Mouse (Mus musculus): ENCODE measurements around the gene Smim6. TPM values are rescaled to one million over a fixed set of nuclear protein-coding genes. Genes with fewer than 3 reads are reported as not detected.

Smim6 gene
- polyA plus RNA-seq, 1 experiment from 2014 or later, result 1.00 TPM

GRCm38 (mm10) chr11:115929031-115929430 lies 17.2 kb downstream of the Smim6 start:
- 91% methylated on average over 8 of the region's 8 CpGs for WGBS
- Histone ChIP-seq H3K36me3 (peaks cover 47% of the 10 kb centered on the region), H3K27ac (replicated peaks) (no peak overlapping the region), H3K4me3 (no peak overlapping the region), H3K9me3 (replicated peaks) (no peaks in the 10 kb centered on the region), H3K27me3 (ENCODE audit: low read depth, poor library complexity, severe bottlenecking) (no peaks in the 10 kb centered on the region), H3K4me1 (peaks cover 16% of the 10 kb centered on the region)
- DNase-seq (ENCODE audit: low spot score), result no peak

DNA sequence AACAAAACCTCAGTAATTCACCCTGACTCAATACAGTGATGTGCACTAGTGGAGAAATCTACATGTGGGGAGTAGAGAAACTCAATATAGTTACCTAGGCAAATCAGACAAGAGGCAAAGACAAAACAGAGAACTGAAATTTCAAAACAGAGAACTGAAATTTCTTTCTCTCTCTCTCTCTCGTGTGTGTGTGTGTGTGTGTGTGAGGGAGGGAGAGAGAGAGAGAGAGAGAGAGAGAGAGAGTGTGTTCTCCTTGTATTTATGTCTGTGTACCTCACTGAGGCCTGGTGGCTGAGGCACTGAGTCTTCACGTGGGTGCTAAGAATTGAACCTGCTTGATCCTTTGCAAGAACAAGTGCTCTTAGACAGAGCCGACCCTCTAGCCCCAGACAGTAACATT lies 18.0 kb downstream of the Smim6 start:
- 67% methylated on average over 3 of the region's 3 CpGs for WGBS
- peaks cover 24% of the 10 kb centered on the region for H3K4me1 ChIP-seq
- no peak for DNase-seq (ENCODE audit: low spot score)
- H3K9me3 ChIP-seq (replicated peaks), result no peaks in the 10 kb centered on the region
- no peak overlapping the region for H3K4me3 ChIP-seq
- H3K27ac ChIP-seq (replicated peaks), result no peak overlapping the region
- H3K36me3 ChIP-seq, result peaks cover 43% of the 10 kb centered on the region
- H3K27me3 ChIP-seq (ENCODE audit: low read depth, poor library complexity, severe bottlenecking), result no peaks in the 10 kb centered on the region

- no peaks in the 10 kb centered on the region for H3K9me3 ChIP-seq (replicated peaks)
- no peak overlapping the region for H3K4me3 ChIP-seq
- no peak overlapping the region for H3K27ac ChIP-seq (replicated peaks)
- H3K4me1 ChIP-seq, result peaks cover 30% of the 10 kb centered on the region
- WGBS, result 79% methylated on average over 3 of the region's 3 CpGs
- DNase-seq (ENCODE audit: low spot score), result no peak
- H3K36me3 ChIP-seq, result peaks cover 44% of the 10 kb centered on the region
- no peaks in the 10 kb centered on the region for H3K27me3 ChIP-seq (ENCODE audit: low read depth, poor library complexity, severe bottlenecking)
Measured at GRCm38 (mm10) chr11:115931235-115931634, 19.4 kb downstream of the Smim6 start.

- H3K27me3 ChIP-seq (ENCODE audit: low read depth, poor library complexity, severe bottlenecking), result no peaks in the 10 kb centered on the region
- peak within 1 kb of the TSS; percentile 84 for H3K27ac ChIP-seq (replicated peaks)
- peaks cover 46% of the 10 kb centered on the region for H3K36me3 ChIP-seq
- H3K9me3 ChIP-seq (replicated peaks), result no peaks in the 10 kb centered on the region
- peaks cover 30% of the 10 kb centered on the region for H3K4me1 ChIP-seq
- under 1% methylated on average over 28 of the region's 28 CpGs for WGBS
- H3K4me3 ChIP-seq, result peak within 1 kb of the TSS; percentile 97
- DNase-seq (ENCODE audit: low spot score), result peak; percentile 98
Measured at GRCm38 (mm10) chr11:115933108-115933746, 21.4 kb downstream of the Smim6 start, which contains the start of the genes Sap30bp and Recql5. Gene Sap30bp, plus strand, starts transcription at chr11:115933282. Gene Recql5, minus strand, starts transcription at chr11:115933477.

GRCm38 (mm10) chr11:115933747-115934110 lies 21.9 kb downstream of the Smim6 start:
- Histone ChIP-seq H3K4me1 (peaks cover 30% of the 10 kb centered on the region), H3K4me3 (peak overlapping the region; percentile 97), H3K36me3 (peaks cover 46% of the 10 kb centered on the region), H3K27me3 (ENCODE audit: low read depth, poor library complexity, severe bottlenecking) (no peaks in the 10 kb centered on the region), H3K27ac (replicated peaks) (peak overlapping the region; percentile 84), H3K9me3 (replicated peaks) (no peaks in the 10 kb centered on the region)
- DNase-seq (ENCODE audit: low spot score), result no peak
- under 1% methylated on average over 16 of the region's 16 CpGs for WGBS

DNA sequence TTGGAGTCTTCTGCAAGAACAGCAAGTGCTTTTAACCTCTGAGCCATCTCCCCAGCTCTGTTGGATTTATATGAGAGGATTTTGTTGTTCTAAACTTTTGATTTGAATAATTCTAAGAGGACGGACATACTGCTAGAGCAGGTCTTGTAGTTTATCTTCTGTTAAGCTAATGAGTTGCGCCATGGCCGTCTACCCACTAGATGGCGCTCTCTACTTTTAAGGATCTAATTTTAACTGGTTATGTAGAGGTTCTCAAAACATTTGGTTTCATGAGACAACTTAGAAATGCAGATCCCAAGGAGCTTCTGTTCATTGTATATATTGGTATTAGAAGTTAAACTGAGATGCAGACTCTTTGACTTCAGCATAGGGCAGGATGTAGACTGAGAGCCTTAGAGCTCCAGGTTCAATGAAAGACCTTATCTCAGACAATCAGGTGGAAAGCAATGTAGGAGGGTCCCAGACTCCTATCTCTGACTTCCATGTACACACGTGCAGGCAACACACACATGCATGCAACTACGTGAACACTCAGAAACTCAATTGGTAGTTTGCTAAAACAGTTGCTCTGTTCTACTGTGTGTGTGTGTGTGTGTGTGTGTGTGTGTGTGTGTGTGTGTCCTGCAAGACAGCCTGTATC lies 28.0 kb downstream of the Smim6 start:
- Histone ChIP-seq H3K36me3 (peaks cover 97% of the 10 kb centered on the region), H3K4me3 (no peak overlapping the region), H3K27ac (replicated peaks) (no peak overlapping the region), H3K9me3 (replicated peaks) (no peaks in the 10 kb centered on the region), H3K27me3 (ENCODE audit: low read depth, poor library complexity, severe bottlenecking) (no peaks in the 10 kb centered on the region), H3K4me1 (peaks cover 6% of the 10 kb centered on the region)
- DNase-seq (ENCODE audit: low spot score), result peak; percentile 41
- WGBS, result 44% methylated on average over 6 of the region's 6 CpGs

DNA sequence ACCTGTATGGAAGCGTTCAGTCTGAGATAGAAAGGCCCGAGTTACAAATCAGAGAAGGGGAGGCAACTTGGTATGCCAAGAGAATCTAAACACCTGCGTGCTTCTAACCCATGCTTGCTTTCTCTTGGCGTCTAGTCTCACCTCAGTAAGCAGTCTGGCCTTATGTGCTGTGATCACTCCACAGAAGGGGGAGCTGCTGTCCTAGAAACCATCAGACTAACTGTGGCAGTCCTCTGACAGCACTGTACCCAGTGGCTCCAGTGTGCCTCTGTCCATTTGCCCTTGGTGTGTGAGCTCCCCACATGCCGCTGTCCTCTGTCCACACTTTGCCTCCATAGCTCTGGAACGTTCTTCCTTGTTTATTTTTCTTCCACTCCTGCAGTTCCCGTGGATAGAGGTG lies 30.2 kb downstream of the Smim6 start:
- 88% methylated on average over 7 of the region's 7 CpGs for WGBS
- Histone ChIP-seq H3K9me3 (replicated peaks) (no peaks in the 10 kb centered on the region), H3K27me3 (ENCODE audit: low read depth, poor library complexity, severe bottlenecking) (no peaks in the 10 kb centered on the region), H3K4me1 (no peaks in the 10 kb centered on the region), H3K4me3 (no peak overlapping the region), H3K36me3 (peaks cover 99% of the 10 kb centered on the region), H3K27ac (replicated peaks) (no peak overlapping the region)
- DNase-seq (ENCODE audit: low spot score), result no peak

- DNase-seq (ENCODE audit: low spot score), result no peak
- 92% methylated on average over 8 of the region's 8 CpGs for WGBS
- peaks cover 100% of the 10 kb centered on the region for H3K36me3 ChIP-seq
- no peak overlapping the region for H3K27ac ChIP-seq (replicated peaks)
- H3K4me3 ChIP-seq, result no peak overlapping the region
- no peaks in the 10 kb centered on the region for H3K9me3 ChIP-seq (replicated peaks)
- H3K27me3 ChIP-seq (ENCODE audit: low read depth, poor library complexity, severe bottlenecking), result no peaks in the 10 kb centered on the region
- H3K4me1 ChIP-seq, result no peaks in the 10 kb centered on the region
Measured at GRCm38 (mm10) chr11:115945247-115945646, 33.4 kb downstream of the Smim6 start.

DNA sequence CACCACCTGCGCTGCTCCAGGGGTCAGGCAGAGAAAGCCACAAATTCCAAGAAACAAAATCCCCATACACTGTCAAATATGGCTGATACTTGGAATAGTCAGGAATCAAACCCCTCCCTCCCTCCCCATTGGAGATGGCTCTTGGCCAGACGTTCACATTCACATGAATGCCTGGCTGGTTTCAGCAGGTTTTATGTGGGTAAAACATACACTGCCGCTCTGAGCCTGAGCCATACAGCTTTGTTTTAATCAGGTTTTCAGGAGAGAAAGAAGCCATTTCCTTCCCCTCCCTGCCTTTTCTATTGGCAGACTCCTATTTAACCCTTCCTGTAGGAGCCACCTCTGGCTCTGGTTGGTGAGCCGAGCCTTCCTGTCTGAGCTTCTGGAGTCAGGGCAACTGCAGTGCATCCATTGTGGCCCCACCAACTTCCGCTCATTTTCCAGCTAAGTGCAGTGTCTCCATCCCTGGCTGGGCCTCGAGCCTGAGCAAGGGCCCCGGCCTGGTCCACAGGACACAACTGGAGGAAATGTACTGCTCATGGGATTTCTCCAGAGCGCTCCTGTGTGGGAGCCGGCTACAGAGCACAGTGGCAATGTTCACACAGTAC lies 34.5 kb downstream of the Smim6 start:
- peaks cover 100% of the 10 kb centered on the region for H3K36me3 ChIP-seq
- no peaks in the 10 kb centered on the region for H3K9me3 ChIP-seq (replicated peaks)
- DNase-seq (ENCODE audit: low spot score), result no peak
- no peak overlapping the region for H3K4me3 ChIP-seq
- WGBS, result 90% methylated on average over 9 of the region's 9 CpGs
- no peak overlapping the region for H3K27ac ChIP-seq (replicated peaks)
- no peaks in the 10 kb centered on the region for H3K27me3 ChIP-seq (ENCODE audit: low read depth, poor library complexity, severe bottlenecking)
- no peaks in the 10 kb centered on the region for H3K4me1 ChIP-seq

- no peaks in the 10 kb centered on the region for H3K4me1 ChIP-seq
Measured at GRCm38 (mm10) chr11:115948316-115948715, 36.5 kb downstream of the Smim6 start.

GRCm38 (mm10) chr11:115950719-115951118 lies 38.9 kb downstream of the Smim6 start:
- Histone ChIP-seq H3K4me3 (no peak overlapping the region), H3K27me3 (ENCODE audit: low read depth, poor library complexity, severe bottlenecking) (0 out of 2 replicates have a peak, but pooled peaks cover 11% of the 10 kb centered on the region), H3K36me3 (peaks cover 100% of the 10 kb centered on the region), H3K4me1 (peaks cover 8% of the 10 kb centered on the region), H3K27ac (replicated peaks) (no peak overlapping the region), H3K9me3 (replicated peaks) (no peaks in the 10 kb centered on the region)
- WGBS, result 90% methylated on average over 2 of the region's 2 CpGs
- DNase-seq (ENCODE audit: low spot score), result no peak

More at GRCm38 (mm10) chr11:115948316-115948715, 36.5 kb downstream of the Smim6 start:
- 93% methylated on average over 9 of the region's 9 CpGs for WGBS
- Histone ChIP-seq H3K4me3 (no peak overlapping the region), H3K27ac (replicated peaks) (no peak overlapping the region), H3K36me3 (peaks cover 100% of the 10 kb centered on the region), H3K9me3 (replicated peaks) (no peaks in the 10 kb centered on the region), H3K27me3 (ENCODE audit: low read depth, poor library complexity, severe bottlenecking) (no peaks in the 10 kb centered on the region)
- DNase-seq (ENCODE audit: low spot score), result no peak

DNA sequence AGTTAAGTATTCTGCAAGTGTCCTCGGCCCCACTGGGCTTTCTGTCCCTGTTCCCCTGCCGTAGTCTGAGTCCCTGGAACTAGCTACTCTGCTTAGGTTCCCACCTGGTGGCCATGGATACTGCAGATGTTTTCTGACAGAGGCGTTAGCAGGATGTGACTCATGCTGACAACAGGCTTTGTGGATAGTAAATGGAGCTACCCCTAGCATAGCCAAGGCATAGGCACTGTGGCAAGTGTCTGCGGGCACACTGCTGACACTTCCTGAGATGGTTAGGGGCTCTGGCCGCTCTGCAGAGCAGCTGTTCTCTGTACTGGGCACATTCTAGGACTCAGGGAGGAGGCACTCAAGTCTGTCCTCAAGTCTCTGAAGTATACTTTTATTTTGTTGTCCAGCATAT lies 42.9 kb downstream of the Smim6 start:
- 90% methylated on average over 5 of the region's 5 CpGs for WGBS
- Histone ChIP-seq H3K4me3 (no peak overlapping the region), H3K4me1 (peaks cover 31% of the 10 kb centered on the region), H3K9me3 (replicated peaks) (no peaks in the 10 kb centered on the region), H3K27ac (replicated peaks) (no peak overlapping the region), H3K27me3 (ENCODE audit: low read depth, poor library complexity, severe bottlenecking) (peaks cover 22% of the 10 kb centered on the region), H3K36me3 (peaks cover 90% of the 10 kb centered on the region)
- no peak for DNase-seq (ENCODE audit: low spot score)

Data from midbrain, embryonic 10.5 days (tissue).